Mouse (Mus musculus) G1E (cell line): ENCODE results near the gene Cenpc1.

Experiments
- CTCF ChIP-seq: IDR thresholded peaks from 2 replicates; pipeline ENCODE4 v1.5.1; 2012; ENCODE audit warnings: low read depth, low read length, inconsistent platforms, mixed read lengths
- GATA1 ChIP-seq: IDR thresholded peaks from 2 replicates; pipeline ENCODE4 v1.6.1; 2012; ENCODE audit warnings: borderline replicate concordance, low read length, inconsistent platforms, mixed read lengths
- GATA2 ChIP-seq: IDR thresholded peaks from 2 replicates; pipeline ENCODE4 v1.6.1; 2012; ENCODE audit warnings: low read depth, low read length, inconsistent platforms, borderline replicate concordance
- POLR2AphosphoS5 ChIP-seq: IDR thresholded peaks from 2 replicates; pipeline ENCODE4 v1.6.1; 2012; ENCODE audit warnings: low read depth, low read length, inconsistent platforms; ENCODE audit not compliant: insufficient replicate concordance
- TAL1 ChIP-seq: conservative IDR thresholded peaks from 2 replicates; pipeline ENCODE4 v1.6.1; 2012; ENCODE audit warnings: low read depth, low read length, inconsistent platforms, mixed read lengths

GRCm38 (mm10) chr5:86029820-86030219 is 35.6 kb downstream of the Cenpc1 start:
- TF ChIP-seq CTCF (no peak), TAL1 (no peak), GATA1 (no peak), GATA2 (no peak), POLR2AphosphoS5 (no peak)
